Mouse (Mus musculus) lung, embryonic 16.5 days (tissue): ENCODE data around the gene Hspa12a. TPM values are rescaled to one million over a fixed set of nuclear protein-coding genes. Genes with fewer than 3 reads are reported as not detected.

Experiments used
- ATAC-seq: fragments of 200-750 bp; cut with Nextera tagmentation; 2 replicates; pipeline ENCODE4 v1.8.0; 2017; ENCODE audit warnings: low read depth, mild to moderate bottlenecking, moderate library complexity
- H3K27ac ChIP-seq: fragments of 300-500 bp; sonication (generic); 2 replicates; pipeline ENCODE4 v1.5.1; 2014; ENCODE audit warnings: mild to moderate bottlenecking, control low read depth, low read length
- H3K27me3 ChIP-seq: fragments of 300-500 bp; sonication (generic); 2 replicates; pipeline ENCODE4 v1.6.1; 2014; ENCODE audit warnings: low read depth, low read length, mixed read lengths; ENCODE audit not compliant: control insufficient read depth, insufficient read depth
- H3K36me3 ChIP-seq: fragments of 300-500 bp; sonication (generic); 2 replicates; pipeline ENCODE4 v1.6.1; 2014; ENCODE audit warnings: low read length; ENCODE audit not compliant: control insufficient read depth, insufficient read depth
- H3K4me1 ChIP-seq: fragments of 300-500 bp; sonication (generic); replicated peaks from 2 replicates; pipeline ENCODE4 v1.6.1; 2014; ENCODE audit warnings: low read length, mixed read lengths; ENCODE audit not compliant: control insufficient read depth, insufficient read depth
- H3K4me2 ChIP-seq: fragments of 300-500 bp; sonication (generic); 2 replicates; pipeline ENCODE4 v1.6.1; 2014; ENCODE audit warnings: low read depth, low read length, control low read depth
- H3K4me3 ChIP-seq: fragments of 300-500 bp; sonication (generic); 2 replicates; pipeline ENCODE4 v1.5.1; 2014; ENCODE audit warnings: mild to moderate bottlenecking, low read length, control low read depth
- H3K9ac ChIP-seq: fragments of 300-500 bp; sonication (generic); 2 replicates; pipeline ENCODE4 v1.6.1; 2014; ENCODE audit warnings: low read length, control low read depth
- H3K9me3 ChIP-seq: fragments of 300-500 bp; sonication (generic); 2 replicates; pipeline ENCODE4 v1.6.1; 2016; ENCODE audit warnings: low read length; ENCODE audit not compliant: control insufficient read depth
- WGBS: fragments of 180-500 bp; shearing (Covaris S2); extraction: QIAGEN DNeasy Blood & Tissue Kit; methylation state at CpG from one replicate; pipeline ENCODE4 v1.1.7; 2014; 5-methylcytosine and 5-hydroxymethylcytosine counted together
- polyA plus RNA-seq: library from polyadenylated mRNA; unstranded; fragments of >200 nt; fragmentation: Nextera tagmentation; extraction: Ambion mirVana; gene quantifications from 2 replicates; pipeline ENCODE4 v1.2.1, GENCODE M21; 2015

Hspa12a gene
- polyA plus RNA-seq, 1 experiment from 2014 or later, result 5.5 TPM

GRCm38 (mm10) chr19:58839345-58839744 is 104.1 kb downstream of the Hspa12a start:
- ATAC-seq, result no peak
- no peak overlapping the region for H3K4me3 ChIP-seq

GRCm38 (mm10) chr19:58838706-58839105 is 104.7 kb downstream of the Hspa12a start:
- H3K4me3 ChIP-seq, result no peak overlapping the region
- H3K9ac ChIP-seq, result no peak overlapping the region
- H3K4me1 ChIP-seq, result 0 out of 2 replicates have a peak, but pooled peaks cover 2% of the 10 kb centered on the region
- no peaks in the 10 kb centered on the region for H3K36me3 ChIP-seq
- 48% methylated on average over 9 of the region's 9 CpGs for WGBS
- no peak overlapping the region for H3K4me2 ChIP-seq
- H3K9me3 ChIP-seq, result no peaks in the 10 kb centered on the region
- no peak for ATAC-seq
- H3K27me3 ChIP-seq, result no peaks in the 10 kb centered on the region
- H3K27ac ChIP-seq, result no peak overlapping the region

More at GRCm38 (mm10) chr19:58839345-58839744, 104.1 kb downstream of the Hspa12a start:
- Histone ChIP-seq H3K27ac (no peak overlapping the region), H3K9me3 (no peaks in the 10 kb centered on the region), H3K36me3 (no peaks in the 10 kb centered on the region), H3K4me2 (no peak overlapping the region), H3K27me3 (no peaks in the 10 kb centered on the region), H3K9ac (no peak overlapping the region), H3K4me1 (0 out of 2 replicates have a peak, but pooled peaks cover 2% of the 10 kb centered on the region)
- WGBS, result 68% methylated on average over 3 of the region's 3 CpGs

GRCm38 (mm10) chr19:58833639-58834180 is 109.7 kb downstream of the Hspa12a start:
- H3K4me1 ChIP-seq, result no peaks in the 10 kb centered on the region
- 47% methylated on average over 13 of the region's 13 CpGs for WGBS
- ATAC-seq, result no peak
- no peaks in the 10 kb centered on the region for H3K36me3 ChIP-seq
- no peak overlapping the region for H3K4me2 ChIP-seq
- H3K27me3 ChIP-seq, result no peaks in the 10 kb centered on the region
- no peaks in the 10 kb centered on the region for H3K9me3 ChIP-seq
- no peak overlapping the region for H3K4me3 ChIP-seq
- no peak overlapping the region for H3K27ac ChIP-seq
- no peak overlapping the region for H3K9ac ChIP-seq

DNA sequence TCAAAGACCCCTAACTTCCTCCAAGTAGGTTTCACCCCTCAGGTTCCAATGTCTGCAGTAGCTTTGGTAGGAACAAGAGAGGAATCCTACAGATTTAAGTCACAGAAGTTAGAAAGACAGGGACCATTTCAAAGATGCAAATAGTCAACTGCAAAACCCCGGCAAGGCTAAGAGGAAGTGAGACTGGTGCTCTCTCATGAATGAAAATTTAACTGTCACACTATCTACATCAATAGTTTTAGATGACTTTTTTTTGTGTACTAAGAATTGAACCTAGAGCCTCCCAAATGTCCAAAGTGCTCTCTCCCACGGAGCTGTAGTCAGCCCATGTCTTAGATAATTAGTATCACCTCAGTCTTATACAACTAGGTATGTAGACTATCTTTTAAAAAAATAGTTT is 110.5 kb downstream of the Hspa12a start:
- 63% methylated on average over 2 of the region's 2 CpGs for WGBS
- Histone ChIP-seq H3K9ac (no peak overlapping the region), H3K4me2 (no peak overlapping the region), H3K36me3 (no peaks in the 10 kb centered on the region), H3K4me3 (no peak overlapping the region), H3K27ac (no peak overlapping the region), H3K4me1 (no peaks in the 10 kb centered on the region), H3K9me3 (no peaks in the 10 kb centered on the region), H3K27me3 (no peaks in the 10 kb centered on the region)
- ATAC-seq, result no peak

- WGBS, result 86% methylated on average over 9 of the region's 9 CpGs
- H3K36me3 ChIP-seq, result no peaks in the 10 kb centered on the region
- no peak overlapping the region for H3K27ac ChIP-seq
- ATAC-seq, result no peak
- no peak overlapping the region for H3K4me2 ChIP-seq
- H3K4me3 ChIP-seq, result no peak overlapping the region
- no peaks in the 10 kb centered on the region for H3K9me3 ChIP-seq
- H3K4me1 ChIP-seq, result no peaks in the 10 kb centered on the region
- H3K9ac ChIP-seq, result no peak overlapping the region
- no peaks in the 10 kb centered on the region for H3K27me3 ChIP-seq
Observed at GRCm38 (mm10) chr19:58831280-58831922, 112.1 kb downstream of the Hspa12a start.

DNA sequence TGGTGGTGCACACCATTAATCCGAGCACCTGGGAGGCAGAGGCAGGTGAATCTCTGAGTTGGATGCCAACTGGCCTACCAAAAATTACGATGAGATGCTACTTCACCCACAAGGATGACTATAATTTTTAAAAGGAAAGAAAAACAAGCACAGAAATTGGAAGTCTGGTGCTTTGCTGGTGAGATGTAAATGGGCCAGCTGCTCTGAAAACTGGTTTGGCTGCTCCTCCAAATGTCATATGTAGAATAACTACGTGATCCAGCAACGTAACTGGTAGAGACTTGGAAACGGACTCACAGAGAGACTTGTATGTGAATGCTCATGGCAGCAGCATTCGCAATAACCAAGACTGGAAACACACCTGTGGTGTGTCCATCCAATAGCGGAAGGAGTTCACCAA is 113.3 kb downstream of the Hspa12a start:
- H3K9ac ChIP-seq, result no peak overlapping the region
- no peaks in the 10 kb centered on the region for H3K27me3 ChIP-seq
- H3K27ac ChIP-seq, result no peak overlapping the region
- no peaks in the 10 kb centered on the region for H3K4me1 ChIP-seq
- no peak overlapping the region for H3K4me3 ChIP-seq
- H3K4me2 ChIP-seq, result no peak overlapping the region
- 73% methylated on average over 7 of the region's 7 CpGs for WGBS
- no peaks in the 10 kb centered on the region for H3K9me3 ChIP-seq
- ATAC-seq, result no peak
- no peaks in the 10 kb centered on the region for H3K36me3 ChIP-seq

DNA sequence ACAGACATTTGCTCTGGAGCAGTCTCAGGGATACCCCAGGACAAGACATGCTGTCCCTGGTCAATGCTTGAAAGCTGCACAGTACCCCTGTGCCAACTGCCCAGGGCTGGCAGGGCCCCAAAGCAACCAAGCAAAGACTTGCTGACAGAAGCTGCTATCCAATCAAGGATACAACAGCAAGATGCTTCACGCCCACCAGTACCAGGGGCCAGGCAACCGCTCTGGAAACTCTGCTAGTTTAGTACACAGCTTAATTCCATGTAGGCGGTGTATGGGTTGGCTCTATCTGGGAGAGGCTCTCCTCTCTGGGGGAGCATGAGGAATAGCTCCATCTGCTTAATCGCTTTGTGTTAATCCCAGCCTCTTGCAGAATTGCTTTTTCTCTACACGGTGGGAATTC is 113.9 kb downstream of the Hspa12a start:
- no peaks in the 10 kb centered on the region for H3K4me1 ChIP-seq
- H3K4me2 ChIP-seq, result no peak overlapping the region
- H3K27me3 ChIP-seq, result no peaks in the 10 kb centered on the region
- H3K27ac ChIP-seq, result no peak overlapping the region
- no peaks in the 10 kb centered on the region for H3K9me3 ChIP-seq
- H3K36me3 ChIP-seq, result no peaks in the 10 kb centered on the region
- no peak overlapping the region for H3K9ac ChIP-seq
- no peak overlapping the region for H3K4me3 ChIP-seq
- ATAC-seq, result no peak
- WGBS, result 70% methylated on average over 5 of the region's 5 CpGs

- Histone ChIP-seq H3K36me3 (no peaks in the 10 kb centered on the region), H3K4me2 (no peak overlapping the region), H3K9ac (no peak overlapping the region), H3K27ac (no peak overlapping the region), H3K9me3 (no peaks in the 10 kb centered on the region), H3K4me3 (no peak overlapping the region), H3K27me3 (no peaks in the 10 kb centered on the region), H3K4me1 (no peaks in the 10 kb centered on the region)
- ATAC-seq, result no peak
- WGBS, result 54% methylated on average over 7 of the region's 7 CpGs
Observed at GRCm38 (mm10) chr19:58827656-58828055, 115.8 kb downstream of the Hspa12a start.

DNA sequence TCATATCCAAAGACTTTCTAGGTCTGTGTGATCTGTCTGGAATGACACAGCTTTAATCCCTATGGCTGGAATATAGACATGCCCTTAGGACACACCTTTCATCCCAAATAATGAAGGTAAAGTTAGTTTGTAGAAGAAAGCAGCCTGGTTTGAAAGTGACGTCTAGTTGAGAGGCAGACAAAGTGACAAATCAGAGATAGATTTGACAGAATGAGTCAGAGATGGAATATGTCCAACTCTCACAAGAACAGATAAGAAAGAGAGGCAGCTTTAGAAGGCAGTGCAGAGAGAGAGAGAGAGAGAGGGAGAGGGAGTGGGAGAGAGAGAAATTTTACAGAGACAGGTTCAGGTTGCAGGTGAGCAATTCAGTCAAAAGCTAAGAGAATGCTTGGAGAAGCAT is 119.1 kb downstream of the Hspa12a start:
- no peak overlapping the region for H3K4me3 ChIP-seq
- H3K4me1 ChIP-seq, result no peaks in the 10 kb centered on the region
- no peak for ATAC-seq
- H3K9ac ChIP-seq, result no peak overlapping the region
- no peak overlapping the region for H3K4me2 ChIP-seq
- H3K9me3 ChIP-seq, result no peaks in the 10 kb centered on the region
- 49% methylated on average over 1 of the region's 1 CpGs for WGBS
- no peaks in the 10 kb centered on the region for H3K27me3 ChIP-seq
- H3K27ac ChIP-seq, result no peak overlapping the region
- H3K36me3 ChIP-seq, result no peaks in the 10 kb centered on the region
